Mouse (Mus musculus) cortical plate, adult 2 months (tissue): ENCODE measurements around the gene A630089N07Rik.

Experiments used
- CTCF ChIP-seq: fragments of 200-500 bp; IDR thresholded peaks from 2 replicates; pipeline ENCODE4 v1.5.1; 2011; ENCODE audit warnings: mild to moderate bottlenecking, control low read depth, low read length; ENCODE audit not compliant: insufficient read depth; ENCODE audit errors: extremely low read depth
- POLR2A ChIP-seq: fragments of 200-500 bp; IDR thresholded peaks from 2 replicates; pipeline ENCODE4 v1.6.1; 2011; ENCODE audit warnings: mild to moderate bottlenecking, low read length, control low read depth; ENCODE audit not compliant: insufficient read depth; ENCODE audit errors: extremely low read depth

DNA sequence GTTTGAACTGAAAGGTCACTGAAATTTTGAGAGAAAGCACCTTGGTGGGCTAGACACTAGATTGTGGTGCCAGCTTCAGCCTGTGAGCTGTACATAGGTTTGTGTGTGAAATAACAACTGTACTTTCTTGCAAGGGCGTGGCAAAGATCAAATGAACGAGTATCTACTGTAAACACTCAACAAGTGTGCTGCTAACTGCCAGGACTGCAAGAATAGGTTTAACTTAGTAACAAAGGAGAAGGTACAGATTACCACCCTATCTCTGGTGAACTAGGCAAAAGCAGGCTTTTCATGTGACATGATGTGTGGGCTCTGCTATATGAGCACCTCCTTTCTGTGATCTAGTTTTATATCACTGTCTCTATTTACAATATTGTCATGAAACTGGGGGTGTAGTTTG is 128.9 kb downstream of the A630089N07Rik start:
- TF ChIP-seq CTCF = no peak
- TF ChIP-seq POLR2A = no peak
